Mouse (Mus musculus) kidney, embryonic 16.5 days (tissue): ENCODE data around the gene Nkrf. TPM values are rescaled to one million over a fixed set of nuclear protein-coding genes. Genes with fewer than 3 reads are reported as not detected.
A peak's percentile ranks its signal among the peaks of the same experiment; 100 is the strongest.

Experiments used
- ATAC-seq: fragments of 200-750 bp; cut with Nextera tagmentation; 2 replicates; pipeline ENCODE4 v1.8.0; 2017; ENCODE audit warnings: moderate TSS enrichment; ENCODE audit not compliant: low FRiP score, low TSS enrichment
- H3K27ac ChIP-seq: fragments of 300-500 bp; sonication (generic); 2 replicates; pipeline ENCODE4 v1.5.1; 2014; ENCODE audit warnings: low read length
- H3K27me3 ChIP-seq: fragments of 300-500 bp; sonication (generic); 2 replicates; pipeline ENCODE4 v1.6.1; 2014; ENCODE audit warnings: low read length, control low read depth, mixed read lengths; ENCODE audit not compliant: insufficient read depth
- H3K36me3 ChIP-seq: fragments of 300-500 bp; sonication (generic); 2 replicates; pipeline ENCODE4 v1.6.1; 2014; ENCODE audit warnings: low read length, control low read depth, mixed read lengths; ENCODE audit not compliant: insufficient read depth
- H3K4me1 ChIP-seq: fragments of 300-500 bp; sonication (generic); 2 replicates; pipeline ENCODE4 v1.6.1; 2014; ENCODE audit warnings: low read length, control low read depth, mixed read lengths; ENCODE audit not compliant: insufficient read depth
- H3K4me2 ChIP-seq: fragments of 300-500 bp; sonication (generic); replicated peaks from 2 replicates; pipeline ENCODE4 v1.6.1; 2014; ENCODE audit warnings: low read depth, low read length
- H3K4me3 ChIP-seq: fragments of 300-500 bp; sonication (generic); 2 replicates; pipeline ENCODE4 v1.5.1; 2014; ENCODE audit warnings: mild to moderate bottlenecking, low read length
- H3K9ac ChIP-seq: fragments of 300-500 bp; sonication (generic); replicated peaks from 2 replicates; pipeline ENCODE4 v1.6.1; 2014; ENCODE audit warnings: low read length
- H3K9me3 ChIP-seq: fragments of 300-500 bp; sonication (generic); 2 replicates; pipeline ENCODE4 v1.6.1; 2016; ENCODE audit warnings: low read length, control low read depth
- WGBS: fragments of 180-500 bp; shearing (Covaris S2); extraction: QIAGEN DNeasy Blood & Tissue Kit; methylation state at CpG from one replicate; pipeline ENCODE4 v1.1.7; 2014; 5-methylcytosine and 5-hydroxymethylcytosine counted together
- polyA plus RNA-seq: library from polyadenylated mRNA; unstranded; fragments of >200 nt; fragmentation: Nextera tagmentation; extraction: Ambion mirVana; gene quantifications from 2 replicates; pipeline ENCODE4 v1.2.1, GENCODE M21; 2015

The Nkrf gene
- polyA plus RNA-seq: 1.2 and 1.4 TPM in 2 replicates

DNA sequence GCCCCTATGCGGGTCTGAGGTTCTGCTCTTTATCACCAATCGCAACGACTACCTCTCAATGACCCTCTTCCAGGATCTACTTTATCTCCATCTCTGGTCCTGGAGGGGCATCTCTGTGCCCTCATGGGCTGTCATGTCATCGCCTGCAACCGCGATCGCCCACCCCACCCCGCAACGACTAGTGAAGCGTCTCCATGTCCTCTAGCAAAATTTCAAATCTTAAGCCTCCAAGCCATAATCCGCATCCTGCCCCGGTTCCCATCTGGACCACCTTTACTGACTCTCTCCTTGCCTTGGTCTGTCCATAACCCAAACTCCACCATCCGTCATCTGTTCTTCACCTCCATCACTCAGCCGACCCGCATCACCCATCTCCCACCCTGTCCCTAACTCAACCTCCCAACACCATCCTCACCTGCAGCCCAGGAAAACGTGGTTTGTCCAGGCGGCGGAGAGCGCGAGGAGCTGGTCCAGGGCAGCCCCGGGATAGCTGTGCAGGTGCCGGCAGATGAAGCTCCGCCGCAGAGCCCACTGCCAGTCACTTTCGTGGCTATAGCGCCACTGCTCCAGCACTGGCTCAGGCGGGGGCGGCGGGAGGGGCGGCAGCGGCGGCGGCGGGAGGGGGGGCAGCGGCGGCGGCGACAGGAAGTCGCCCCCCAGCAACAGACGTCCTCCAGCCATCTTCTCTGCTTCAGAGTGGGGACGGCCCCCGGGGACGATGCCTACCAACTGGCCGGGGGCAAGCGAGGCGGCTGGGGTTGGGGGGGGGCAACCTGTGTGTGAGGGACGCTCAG lies at the start of gene Nkrf:
Gene Nkrf, minus strand, starts transcription at position 579 of the 794 bp plus-strand sequence.
- 26% methylated on average over 30 of the region's 47 CpGs for WGBS
- peak within 1 kb of the TSS; percentile 66; the same call in 1 of the 2 replicates for H3K27ac ChIP-seq
- peak within 1 kb of the TSS; percentile 68 for H3K4me2 ChIP-seq

DNA sequence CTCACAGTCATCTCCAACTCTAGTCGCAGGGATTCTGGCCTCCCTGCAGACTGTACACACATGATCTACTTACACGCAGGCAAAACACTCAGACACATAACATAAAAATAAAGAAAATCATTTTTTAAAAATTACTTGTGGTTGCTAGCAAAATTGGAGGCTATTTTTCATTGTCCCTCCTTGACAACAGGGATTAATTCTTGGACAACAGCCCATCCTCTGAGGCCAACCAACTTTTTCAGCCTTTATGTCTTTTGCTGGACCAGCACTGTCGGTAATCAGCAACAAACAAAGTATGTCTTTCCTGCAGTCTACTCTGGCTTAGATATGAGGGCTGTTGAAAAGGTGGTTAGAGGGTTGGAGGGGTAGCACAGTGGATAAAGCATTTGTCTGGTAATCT lies 38.4 kb upstream of the Nkrf start:
- Histone ChIP-seq H3K4me3 (no peak overlapping the region), H3K36me3 (peaks cover 6% of the 10 kb centered on the region; the same call in 1 of the 2 replicates), H3K27me3 (no peaks in the 10 kb centered on the region), H3K4me2 (no peak overlapping the region), H3K27ac (no peak overlapping the region), H3K9me3 (0 out of 2 replicates have a peak, but pooled peaks cover 3% of the 10 kb centered on the region), H3K9ac (no peak overlapping the region), H3K4me1 (no peaks in the 10 kb centered on the region)
- no peak for ATAC-seq
- WGBS: 77% methylated on average over 3 of the region's 3 CpGs

More for the DNA sequence above, at the start of gene Nkrf:
- Histone ChIP-seq H3K36me3 (no peaks in the 10 kb centered on the region), H3K27me3 (no peaks in the 10 kb centered on the region), H3K9ac (peak within 1 kb of the TSS; percentile 67), H3K4me1 (0 out of 2 replicates have a peak, but pooled peaks cover 6% of the 10 kb centered on the region), H3K4me3 (peak within 1 kb of the TSS; percentile 61), H3K9me3 (no peaks in the 10 kb centered on the region)
- ATAC-seq: peak; percentile 77

DNA sequence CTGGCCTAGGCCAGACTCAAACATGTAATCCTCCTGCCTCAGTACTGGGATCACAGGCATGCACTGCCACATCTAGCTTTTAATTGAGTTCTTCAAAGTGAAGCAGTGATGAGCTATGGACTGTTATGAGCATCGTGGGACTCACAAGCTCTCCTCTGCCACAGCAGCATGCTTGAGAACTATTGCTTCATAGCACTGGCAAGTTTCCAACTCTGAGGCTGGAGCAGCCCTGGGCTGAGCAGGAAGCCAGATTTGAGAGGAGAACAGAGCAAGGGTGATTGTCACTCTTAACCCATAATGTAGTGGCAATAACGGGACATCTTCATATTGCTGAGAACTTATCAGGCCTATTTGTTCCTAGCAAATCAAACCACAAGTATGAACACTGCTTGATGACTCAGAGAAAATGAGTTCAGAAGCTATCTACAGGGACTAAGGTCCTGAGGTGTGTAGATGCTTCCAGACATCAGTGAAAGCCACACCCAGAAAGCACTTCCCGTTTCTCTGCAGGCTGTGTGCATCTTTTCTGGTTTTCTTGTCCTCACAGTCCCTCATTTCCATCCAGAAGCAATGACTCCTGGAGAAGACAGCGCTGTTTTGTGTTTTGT lies 37.2 kb upstream of the Nkrf start:
- H3K4me1 ChIP-seq: no peaks in the 10 kb centered on the region
- 0 out of 2 replicates have a peak, but pooled peaks have one; percentile 39 for ATAC-seq
- no peak overlapping the region for H3K4me3 ChIP-seq
- H3K27ac ChIP-seq: no peak overlapping the region
- WGBS: 72% methylated on average over 4 of the region's 4 CpGs
- H3K36me3 ChIP-seq: peaks cover 6% of the 10 kb centered on the region; the same call in 1 of the 2 replicates
- H3K4me2 ChIP-seq: no peak overlapping the region
- 0 out of 2 replicates have a peak, but pooled peaks cover 3% of the 10 kb centered on the region for H3K9me3 ChIP-seq
- no peak overlapping the region for H3K9ac ChIP-seq
- H3K27me3 ChIP-seq: no peaks in the 10 kb centered on the region

DNA sequence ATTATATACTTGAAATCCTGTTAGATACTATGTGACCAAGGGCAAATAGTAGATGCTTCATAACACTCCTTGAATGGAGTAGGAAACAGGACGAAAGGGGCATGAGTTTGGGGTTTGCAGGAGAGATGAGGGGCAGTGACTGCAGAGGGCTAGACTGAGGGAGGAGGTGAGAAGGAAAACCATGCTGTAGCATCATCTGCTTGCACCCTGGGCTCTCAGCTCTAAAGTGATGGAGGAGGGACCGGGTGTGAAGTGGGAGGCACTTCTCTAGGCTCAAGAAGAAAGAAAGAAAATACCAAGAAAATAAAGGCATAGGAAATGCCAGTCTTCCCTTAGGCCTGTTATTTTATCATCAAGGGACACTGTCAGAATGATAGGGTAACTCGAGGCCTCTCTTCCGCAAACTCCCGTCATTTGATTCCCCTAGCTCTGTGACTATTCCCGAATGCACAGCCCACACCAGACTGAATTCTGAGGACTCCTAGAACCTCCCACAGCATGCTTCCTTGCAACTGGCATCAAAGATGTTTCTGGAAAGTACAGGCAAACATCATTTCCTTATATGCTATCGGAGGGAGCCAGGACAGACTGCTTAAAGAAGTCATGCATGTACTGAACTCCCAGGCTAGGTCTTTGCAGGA lies 32.7 kb upstream of the Nkrf start:
- 56% methylated on average over 7 of the region's 7 CpGs for WGBS
- no peak overlapping the region for H3K4me2 ChIP-seq

DNA sequence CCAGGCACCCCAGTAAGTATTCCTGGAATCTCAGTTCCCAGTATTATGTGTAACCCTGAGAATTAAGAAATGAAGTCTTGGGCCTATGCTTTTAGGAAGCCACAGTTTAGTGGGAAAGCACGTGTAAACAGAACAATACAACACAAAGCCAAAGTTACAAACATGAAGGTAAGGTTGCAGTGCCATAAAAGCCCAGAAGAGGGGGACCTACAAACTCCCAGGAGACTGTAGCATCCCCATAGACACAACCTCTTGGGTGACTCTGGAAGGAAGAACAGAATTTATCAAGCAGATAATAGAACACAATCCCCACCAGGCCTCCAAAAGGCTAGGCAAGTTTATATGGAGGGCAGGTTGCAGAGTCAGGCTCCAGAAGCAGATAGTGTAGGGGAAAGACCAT lies 27.9 kb upstream of the Nkrf start:
- H3K27me3 ChIP-seq: no peaks in the 10 kb centered on the region
- no peaks in the 10 kb centered on the region for H3K36me3 ChIP-seq
- no peaks in the 10 kb centered on the region for H3K4me1 ChIP-seq
- no peak overlapping the region for H3K4me2 ChIP-seq
- no peak overlapping the region for H3K27ac ChIP-seq
- ATAC-seq: no peak
- WGBS: 47% methylated on average over 1 of the region's 1 CpGs
- H3K4me3 ChIP-seq: no peak overlapping the region
- H3K9me3 ChIP-seq: no peaks in the 10 kb centered on the region
- no peak overlapping the region for H3K9ac ChIP-seq

More for the DNA sequence above, 32.7 kb upstream of the Nkrf start:
- Histone ChIP-seq H3K27ac (no peak overlapping the region), H3K9me3 (no peaks in the 10 kb centered on the region), H3K27me3 (no peaks in the 10 kb centered on the region), H3K4me3 (no peak overlapping the region), H3K4me1 (no peaks in the 10 kb centered on the region), H3K9ac (no peak overlapping the region), H3K36me3 (no peaks in the 10 kb centered on the region)
- ATAC-seq: peak; percentile 69; the same call in 1 of the 2 replicates

DNA sequence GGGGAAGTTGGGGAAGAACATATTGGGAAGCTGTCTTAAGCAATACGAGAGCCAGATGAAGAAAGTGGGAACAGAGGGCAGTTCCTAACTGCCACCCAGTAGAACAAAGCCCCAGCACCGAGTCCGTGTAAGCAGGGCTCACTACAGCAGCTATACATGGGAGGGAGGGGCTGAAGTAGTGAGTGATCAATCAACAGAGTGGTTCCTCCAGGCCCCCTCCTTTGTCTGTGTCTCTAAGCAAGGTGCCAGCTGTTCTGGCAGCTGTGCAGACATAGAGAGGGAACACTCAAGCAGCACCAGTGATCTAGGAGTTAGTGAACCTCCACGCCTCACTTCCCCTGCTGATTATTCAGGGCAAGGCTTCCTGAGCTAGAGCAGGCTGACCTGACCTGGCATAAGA lies 27.0 kb upstream of the Nkrf start:
- no peaks in the 10 kb centered on the region for H3K27me3 ChIP-seq

DNA sequence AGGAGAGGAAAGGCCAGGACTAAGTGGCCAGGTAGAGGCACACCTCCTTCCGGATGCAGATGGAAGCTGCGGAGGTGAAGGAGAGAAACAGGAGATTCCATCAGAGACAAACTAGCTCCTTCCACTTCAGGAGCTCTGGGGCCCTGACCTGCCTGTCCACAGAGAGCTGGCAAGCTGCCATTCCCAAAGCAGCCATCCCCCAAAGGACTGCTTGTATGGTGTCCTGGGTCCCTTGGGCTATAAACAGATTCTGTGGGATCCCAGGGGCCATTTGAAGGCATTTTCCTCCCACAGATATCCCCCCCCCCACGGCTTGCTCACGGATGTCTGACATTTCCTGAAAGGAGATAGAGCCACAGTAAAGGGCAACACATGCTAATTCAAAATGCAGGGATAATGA lies 26.1 kb upstream of the Nkrf start:
- H3K36me3 ChIP-seq: no peaks in the 10 kb centered on the region
- no peak overlapping the region for H3K4me2 ChIP-seq
- H3K9me3 ChIP-seq: no peaks in the 10 kb centered on the region
- no peak for ATAC-seq
- H3K27ac ChIP-seq: no peak overlapping the region
- H3K4me3 ChIP-seq: no peak overlapping the region
- no peak overlapping the region for H3K9ac ChIP-seq
- WGBS: 90% methylated on average over 4 of the region's 4 CpGs
- H3K27me3 ChIP-seq: no peaks in the 10 kb centered on the region
- H3K4me1 ChIP-seq: no peaks in the 10 kb centered on the region

More for the DNA sequence above, 27.0 kb upstream of the Nkrf start:
- H3K36me3 ChIP-seq: no peaks in the 10 kb centered on the region
- H3K9ac ChIP-seq: no peak overlapping the region
- no peak for ATAC-seq
- H3K4me2 ChIP-seq: no peak overlapping the region
- no peak overlapping the region for H3K27ac ChIP-seq
- 69% methylated on average over 4 of the region's 4 CpGs for WGBS
- H3K4me3 ChIP-seq: no peak overlapping the region
- H3K4me1 ChIP-seq: no peaks in the 10 kb centered on the region
- H3K9me3 ChIP-seq: no peaks in the 10 kb centered on the region

DNA sequence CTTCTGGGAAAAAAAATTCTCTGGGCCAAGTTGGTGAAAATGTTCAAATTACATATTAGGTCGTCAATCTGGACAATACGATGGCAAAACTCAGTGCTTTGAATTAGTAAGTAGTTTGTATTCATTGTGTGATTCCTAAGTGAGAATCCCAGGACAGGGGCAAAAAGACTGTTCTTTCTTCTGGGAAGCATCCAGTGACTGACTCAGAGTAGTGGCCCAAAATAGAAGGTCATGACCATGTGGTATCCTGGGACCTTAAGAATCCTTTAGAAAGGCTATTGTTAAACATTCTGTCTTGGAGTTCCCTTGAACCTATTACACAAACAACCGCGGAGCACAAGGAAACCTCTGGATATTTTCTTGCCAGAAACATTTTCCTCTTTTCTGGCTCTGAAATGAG lies 18.6 kb upstream of the Nkrf start:
- no peak for ATAC-seq
- WGBS: 94% methylated on average over 4 of the region's 4 CpGs
- Histone ChIP-seq H3K27me3 (no peaks in the 10 kb centered on the region), H3K4me2 (no peak overlapping the region), H3K4me3 (no peak overlapping the region), H3K36me3 (no peaks in the 10 kb centered on the region), H3K9me3 (no peaks in the 10 kb centered on the region), H3K4me1 (no peaks in the 10 kb centered on the region), H3K27ac (no peak overlapping the region), H3K9ac (no peak overlapping the region)

DNA sequence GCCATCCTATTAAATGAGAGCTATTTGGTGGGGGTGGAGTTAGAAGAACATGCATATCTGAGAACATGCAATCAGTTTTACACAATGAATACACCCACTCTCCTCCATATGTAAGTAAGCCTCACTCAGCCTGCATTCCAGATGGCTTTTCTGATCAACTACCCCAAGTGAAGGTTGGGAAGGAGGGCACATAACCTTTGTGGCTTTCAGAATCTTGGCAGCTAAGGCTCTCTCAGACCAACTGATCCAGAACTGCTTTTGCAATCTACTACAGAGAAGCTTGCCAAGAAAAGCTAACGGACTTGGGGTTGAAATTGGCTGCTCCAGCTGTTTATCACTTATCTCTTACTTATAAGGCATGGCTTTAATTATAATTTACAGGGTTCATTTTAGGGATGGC lies 15.1 kb upstream of the Nkrf start:
- no peaks in the 10 kb centered on the region for H3K36me3 ChIP-seq
- H3K4me3 ChIP-seq: no peak overlapping the region
- H3K27ac ChIP-seq: no peak overlapping the region
- no peaks in the 10 kb centered on the region for H3K27me3 ChIP-seq
- ATAC-seq: no peak
- no peak overlapping the region for H3K4me2 ChIP-seq
- no peaks in the 10 kb centered on the region for H3K9me3 ChIP-seq
- H3K4me1 ChIP-seq: no peaks in the 10 kb centered on the region
- WGBS: 57% methylated on average over 1 of the region's 1 CpGs
- no peak overlapping the region for H3K9ac ChIP-seq
